Mouse (Mus musculus): Measurements from ENCODE around the gene Pipox. TPM values are rescaled to one million over a fixed set of nuclear protein-coding genes. Genes with fewer than 3 reads are reported as not detected.

Pipox gene
- polyA plus RNA-seq, 1 experiment from 2014 or later, result 45.7 TPM

DNA sequence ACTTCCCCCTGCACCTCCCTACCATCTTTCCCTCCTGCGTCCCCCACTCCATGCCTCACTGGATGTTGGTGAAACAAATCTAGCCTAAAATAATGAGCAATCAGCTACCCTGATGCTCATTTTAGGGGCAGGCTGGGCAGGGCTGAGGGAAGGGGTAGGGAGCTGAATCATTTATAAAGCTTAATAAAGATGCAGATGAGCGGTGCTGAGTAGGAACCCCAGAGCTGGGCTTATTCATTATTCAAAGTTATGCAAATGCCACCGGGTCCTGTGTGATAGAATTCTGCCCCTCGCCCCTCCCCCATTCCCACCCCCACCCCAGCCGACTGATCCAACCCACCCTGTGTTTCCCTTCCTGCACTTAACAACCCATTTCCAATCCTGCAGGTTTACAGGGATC is 18.6 kb downstream of the Pipox start:
- 71% methylated on average over 5 of the region's 5 CpGs for WGBS
- no peak for TF ChIP-seq CTCF (IDR thresholded peaks at IDR 0.05; ENCODE audit: low read depth)
- no peaks in the 10 kb centered on the region for H3K27me3 ChIP-seq (replicated peaks; ENCODE audit: control insufficient read depth, insufficient read depth, low read length)
- H3K4me3 ChIP-seq (ENCODE audit: low read depth, low read length), result no peak overlapping the region
- H3K36me3 ChIP-seq (ENCODE audit: control insufficient read depth, insufficient read depth), result no peaks in the 10 kb centered on the region
- H3K4me2 ChIP-seq (replicated peaks; ENCODE audit: low read depth), result no peak overlapping the region
- ATAC-seq, result no peak
- H3K9me3 ChIP-seq (ENCODE audit: control insufficient read depth), result no peaks in the 10 kb centered on the region
- H3K9ac ChIP-seq (ENCODE audit: low read depth, low read length), result no peak overlapping the region
- H3K27ac ChIP-seq (ENCODE audit: low read depth, low read length), result no peak overlapping the region
- no peaks in the 10 kb centered on the region for H3K4me1 ChIP-seq (replicated peaks; ENCODE audit: control insufficient read depth, insufficient read depth, low read length)

DNA sequence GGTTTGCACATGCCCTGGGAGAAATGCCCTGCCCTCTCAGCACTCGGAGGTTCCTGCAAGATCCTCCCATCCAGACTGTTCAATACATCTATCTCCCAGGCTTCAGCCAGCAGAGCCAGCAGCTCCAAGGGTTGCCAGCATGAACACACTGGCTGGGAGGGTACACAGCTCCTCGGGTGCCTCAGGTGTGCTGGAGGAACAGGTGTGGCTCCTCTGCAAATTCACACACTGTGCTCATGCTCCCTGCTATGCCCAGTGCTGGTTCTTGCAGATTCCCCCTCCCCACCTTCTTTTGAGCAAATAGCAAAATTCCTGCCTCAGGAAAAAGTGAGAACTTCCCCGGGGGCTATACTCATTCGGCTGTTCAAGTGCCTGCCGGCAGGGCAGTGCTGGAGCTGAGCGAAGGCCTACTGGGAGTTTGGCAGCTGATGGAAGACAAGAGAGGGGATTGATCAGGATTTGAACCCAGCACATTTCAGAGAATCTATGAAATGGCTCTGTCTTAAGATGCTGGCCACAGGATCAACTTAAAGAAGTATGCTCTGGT is 19.1 kb downstream of the Pipox start:
- Histone ChIP-seq H3K9ac (ENCODE audit: low read depth, low read length) (no peak overlapping the region), H3K9me3 (ENCODE audit: control insufficient read depth) (no peaks in the 10 kb centered on the region), H3K4me1 (replicated peaks; ENCODE audit: control insufficient read depth, insufficient read depth, low read length) (no peaks in the 10 kb centered on the region), H3K36me3 (ENCODE audit: control insufficient read depth, insufficient read depth) (no peaks in the 10 kb centered on the region), H3K4me2 (replicated peaks; ENCODE audit: low read depth) (no peak overlapping the region), H3K27me3 (replicated peaks; ENCODE audit: control insufficient read depth, insufficient read depth, low read length) (no peaks in the 10 kb centered on the region), H3K27ac (ENCODE audit: low read depth, low read length) (no peak overlapping the region), H3K4me3 (ENCODE audit: low read depth, low read length) (no peak overlapping the region)
- 65% methylated on average over 6 of the region's 6 CpGs for whole genome bisulfite sequencing
- no peak for TF ChIP-seq CTCF (IDR thresholded peaks at IDR 0.05; ENCODE audit: low read depth)
- ATAC-seq, result no peak

DNA sequence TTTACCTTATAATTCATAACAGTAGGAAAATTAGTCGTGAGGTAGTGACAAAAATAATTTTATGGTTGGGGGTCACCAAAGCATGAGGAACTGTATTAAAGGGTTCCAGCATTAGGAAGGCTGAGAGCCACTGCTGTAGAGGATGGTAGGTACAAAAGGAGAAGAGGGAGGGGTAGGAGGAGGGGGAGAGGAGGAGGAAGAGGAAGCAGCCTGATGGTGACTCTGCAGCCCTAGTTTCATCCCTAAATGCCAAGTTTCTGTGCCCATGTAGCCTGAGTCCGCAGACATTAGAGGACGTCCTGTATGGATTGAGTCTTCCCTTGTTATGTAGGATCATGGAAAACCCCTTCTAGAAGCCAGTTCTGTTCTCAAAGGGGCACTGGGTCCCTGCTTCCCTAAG is 20.8 kb downstream of the Pipox start:
- H3K27me3 ChIP-seq (replicated peaks; ENCODE audit: control insufficient read depth, insufficient read depth, low read length), result no peaks in the 10 kb centered on the region
- no peak for TF ChIP-seq CTCF (IDR thresholded peaks at IDR 0.05; ENCODE audit: low read depth)
- no peak for ATAC-seq
- H3K36me3 ChIP-seq (ENCODE audit: control insufficient read depth, insufficient read depth), result no peaks in the 10 kb centered on the region
- 49% methylated on average over 3 of the region's 3 CpGs for WGBS
- H3K27ac ChIP-seq (ENCODE audit: low read depth, low read length), result no peak overlapping the region
- H3K4me2 ChIP-seq (replicated peaks; ENCODE audit: low read depth), result no peak overlapping the region
- H3K4me1 ChIP-seq (replicated peaks; ENCODE audit: control insufficient read depth, insufficient read depth, low read length), result no peaks in the 10 kb centered on the region
- H3K9me3 ChIP-seq (ENCODE audit: control insufficient read depth), result no peaks in the 10 kb centered on the region
- no peak overlapping the region for H3K4me3 ChIP-seq (ENCODE audit: low read depth, low read length)
- H3K9ac ChIP-seq (ENCODE audit: low read depth, low read length), result no peak overlapping the region

DNA sequence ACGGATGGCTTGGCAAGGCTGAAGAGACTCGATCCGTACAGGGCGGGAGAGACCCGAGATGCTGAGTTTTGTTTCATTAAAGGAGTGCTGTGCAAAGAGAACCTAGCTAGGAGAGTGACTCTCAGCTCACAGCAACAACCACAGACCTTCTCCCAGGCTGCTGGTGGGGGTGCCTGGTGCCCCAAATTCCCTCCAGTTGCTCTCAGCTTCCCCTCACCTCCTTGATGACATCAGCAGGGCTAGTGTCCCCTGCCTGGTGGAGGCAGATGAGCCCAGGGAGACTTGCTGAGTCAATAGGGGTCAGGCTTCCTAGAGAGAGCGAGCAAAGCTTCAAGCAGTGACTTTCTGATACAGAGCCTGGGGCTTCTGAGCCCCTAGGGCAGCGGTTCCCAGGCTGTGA is 21.2 kb downstream of the Pipox start:
- H3K4me3 ChIP-seq (ENCODE audit: low read depth, low read length), result no peak overlapping the region
- H3K9ac ChIP-seq (ENCODE audit: low read depth, low read length), result no peak overlapping the region
- no peak overlapping the region for H3K27ac ChIP-seq (ENCODE audit: low read depth, low read length)
- H3K4me1 ChIP-seq (replicated peaks; ENCODE audit: control insufficient read depth, insufficient read depth, low read length), result no peaks in the 10 kb centered on the region
- 14% methylated on average over 7 of the region's 7 CpGs for WGBS
- TF ChIP-seq CTCF (IDR thresholded peaks at IDR 0.05; ENCODE audit: low read depth), result no peak
- no peak for ATAC-seq
- no peaks in the 10 kb centered on the region for H3K36me3 ChIP-seq (ENCODE audit: control insufficient read depth, insufficient read depth)
- no peaks in the 10 kb centered on the region for H3K27me3 ChIP-seq (replicated peaks; ENCODE audit: control insufficient read depth, insufficient read depth, low read length)
- H3K9me3 ChIP-seq (ENCODE audit: control insufficient read depth), result no peaks in the 10 kb centered on the region
- no peak overlapping the region for H3K4me2 ChIP-seq (replicated peaks; ENCODE audit: low read depth)

DNA sequence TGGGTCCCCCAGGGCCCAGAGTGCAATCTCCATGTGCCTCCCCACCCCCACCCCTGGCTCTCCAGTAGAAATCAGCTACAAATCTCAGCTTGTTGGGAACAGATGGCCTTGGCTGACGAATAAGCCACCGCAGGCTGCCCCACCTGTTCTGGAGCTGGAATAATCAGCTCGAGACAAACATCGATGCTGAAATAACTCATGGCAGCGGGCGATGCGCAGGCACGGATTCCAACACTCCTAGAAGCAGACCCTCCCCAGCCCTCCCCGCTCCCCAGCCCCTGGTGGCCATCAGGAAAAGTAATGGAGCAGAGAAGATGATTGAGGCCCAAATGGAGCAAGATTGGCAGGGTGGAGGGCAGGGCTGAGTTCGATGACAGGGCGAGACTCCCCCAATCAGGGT is 21.7 kb downstream of the Pipox start:
- H3K9ac ChIP-seq (ENCODE audit: low read depth, low read length), result no peak overlapping the region
- no peak overlapping the region for H3K27ac ChIP-seq (ENCODE audit: low read depth, low read length)
- no peak overlapping the region for H3K4me2 ChIP-seq (replicated peaks; ENCODE audit: low read depth)
- WGBS, result 4% methylated on average over 11 of the region's 11 CpGs
- no peaks in the 10 kb centered on the region for H3K36me3 ChIP-seq (ENCODE audit: control insufficient read depth, insufficient read depth)
- H3K9me3 ChIP-seq (ENCODE audit: control insufficient read depth), result no peaks in the 10 kb centered on the region
- H3K4me1 ChIP-seq (replicated peaks; ENCODE audit: control insufficient read depth, insufficient read depth, low read length), result no peaks in the 10 kb centered on the region
- H3K27me3 ChIP-seq (replicated peaks; ENCODE audit: control insufficient read depth, insufficient read depth, low read length), result no peaks in the 10 kb centered on the region
- ATAC-seq, result no peak
- H3K4me3 ChIP-seq (ENCODE audit: low read depth, low read length), result no peak overlapping the region
- TF ChIP-seq CTCF (IDR thresholded peaks at IDR 0.05; ENCODE audit: low read depth), result 0 out of 2 replicates have a peak, but pooled peaks have one; percentile 14

DNA sequence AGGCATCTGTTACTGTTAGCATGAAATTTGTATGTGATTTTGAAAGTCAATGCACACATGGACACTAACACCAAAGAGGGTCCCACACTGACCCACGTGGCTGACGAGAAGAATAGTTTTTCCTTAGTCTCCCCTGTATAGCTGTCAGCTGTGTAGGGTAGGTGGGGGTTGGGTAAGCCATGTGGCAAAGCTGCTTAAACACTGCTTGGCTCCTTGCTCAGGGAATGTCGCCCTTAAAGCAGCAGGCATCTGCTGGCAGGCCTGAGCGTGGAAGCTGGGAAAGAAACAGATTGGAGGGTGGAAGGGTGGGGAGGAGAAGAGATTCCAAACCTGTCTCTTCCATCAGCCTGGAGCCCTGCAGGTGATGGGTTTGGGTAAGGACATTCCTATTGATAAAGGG is 22.5 kb downstream of the Pipox start:
- TF ChIP-seq CTCF (IDR thresholded peaks at IDR 0.05; ENCODE audit: low read depth), result no peak
- H3K27me3 ChIP-seq (replicated peaks; ENCODE audit: control insufficient read depth, insufficient read depth, low read length), result no peaks in the 10 kb centered on the region
- no peak for ATAC-seq
- no peaks in the 10 kb centered on the region for H3K9me3 ChIP-seq (ENCODE audit: control insufficient read depth)
- 0 out of 2 replicates have a peak, but pooled peaks cover 4% of the 10 kb centered on the region for H3K36me3 ChIP-seq (ENCODE audit: control insufficient read depth, insufficient read depth)
- H3K4me3 ChIP-seq (ENCODE audit: low read depth, low read length), result no peak overlapping the region
- H3K9ac ChIP-seq (ENCODE audit: low read depth, low read length), result no peak overlapping the region
- no peaks in the 10 kb centered on the region for H3K4me1 ChIP-seq (replicated peaks; ENCODE audit: control insufficient read depth, insufficient read depth, low read length)
- H3K4me2 ChIP-seq (replicated peaks; ENCODE audit: low read depth), result no peak overlapping the region
- 50% methylated on average over 4 of the region's 4 CpGs for WGBS
- H3K27ac ChIP-seq (ENCODE audit: low read depth, low read length), result no peak overlapping the region

Data from intestine, postnatal 0 days (tissue).